Mouse (Mus musculus) heart, adult 2 months (tissue): ENCODE data around the gene Taf5l.

Experiments
- CTCF ChIP-seq: fragments of 200-600 bp; IDR thresholded peaks from 2 replicates; pipeline ENCODE4 v1.8.1; 2022; ENCODE audit warnings: antibody characterized with exemption, mild to moderate bottlenecking, moderate library complexity
- EP300 ChIP-seq: fragments of 200-500 bp; IDR thresholded peaks from 2 replicates; pipeline ENCODE4 v1.6.1; 2011; ENCODE audit warnings: low read depth, low read length, control low read depth; ENCODE audit not compliant: insufficient read depth
- POLR2A ChIP-seq: fragments of 200-500 bp; IDR thresholded peaks from 2 replicates; pipeline ENCODE4 v1.6.1; 2011; ENCODE audit warnings: mild to moderate bottlenecking, low read depth, low read length, control low read depth; ENCODE audit not compliant: insufficient read depth

GRCm38 (mm10) chr8:123982291-123982793 lies 38.9 kb downstream of the Taf5l start:
- no peak for TF ChIP-seq CTCF
- no peak for TF ChIP-seq POLR2A
- TF ChIP-seq EP300: no peak
